Mouse (Mus musculus) bone marrow, adult 2 months (tissue): ENCODE measurements around the gene Znhit6.

Source experiments
- CTCF ChIP-seq: fragments of 200-500 bp; IDR thresholded peaks from 2 replicates; pipeline ENCODE4 v1.5.1; 2011; ENCODE audit warnings: low read length, control low read depth; ENCODE audit not compliant: control insufficient read depth, insufficient read depth
- POLR2A ChIP-seq: fragments of 200-500 bp; IDR thresholded peaks from 2 replicates; pipeline ENCODE4 v1.6.1; 2011; ENCODE audit warnings: low read depth, mild to moderate bottlenecking, control low read depth, low read length, borderline replicate concordance; ENCODE audit not compliant: control insufficient read depth

DNA sequence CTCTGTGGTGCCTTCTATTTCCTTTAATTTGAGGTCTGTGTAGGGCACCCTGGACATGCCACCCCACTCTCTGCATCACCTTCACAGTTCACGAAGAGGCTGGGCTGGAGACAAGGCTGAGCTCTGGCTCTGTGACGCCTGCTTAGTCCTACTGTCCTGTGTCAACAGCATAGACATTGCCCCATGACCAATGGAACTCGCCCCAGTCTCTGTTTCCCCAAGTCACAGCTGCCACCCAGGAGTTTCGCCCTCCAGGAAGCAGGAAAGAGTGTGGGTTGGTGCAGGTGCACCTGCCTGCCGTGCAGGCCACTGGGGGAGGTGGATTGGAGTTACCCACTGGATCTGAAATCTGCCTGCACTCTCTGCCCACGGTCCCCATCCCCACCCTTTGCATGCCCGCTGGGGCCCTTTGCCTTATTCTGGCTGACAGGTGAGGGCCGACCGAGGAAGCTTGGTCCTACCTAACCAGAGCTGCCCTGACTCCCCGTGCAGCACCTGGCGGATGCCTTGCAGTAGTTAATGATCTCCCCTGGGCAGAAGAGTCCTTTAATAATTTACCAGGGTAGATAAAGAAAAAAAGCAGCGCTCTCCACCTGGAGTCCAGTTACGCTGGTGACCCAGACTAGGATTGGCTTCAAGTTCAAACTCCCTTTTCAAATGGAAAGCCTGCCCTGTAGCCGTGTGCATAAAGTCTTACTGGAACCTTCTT, 58.2 kb downstream of the Znhit6 start:
- TF ChIP-seq CTCF: no peak
- no peak for TF ChIP-seq POLR2A
